In genomic region chr17:45210984-45211383, GRCm38 (mm10) we compare ENCODE assay signal across 14 mouse cellular contexts.
DNase-seq lines count a peak whose midpoint lies in the region; ATAC-seq and TF ChIP-seq lines count a peak whose summit lies in the region.
"Had no signal": no experiment of that assay in that cellular context is flagged by ENCODE, and none has a peak within 500 bp of the region (broad histone marks: within the 10 kb centered on the region; RNA-seq: fewer than 3 reads in every experiment).

No protein-coding gene starts in this region.

- H3K4me1 ChIP-seq in cerebellum, adult 2 months (ENCODE audit: control insufficient read depth, insufficient read depth, low read length): no peaks in the 10 kb centered on the region; the same call in 1 of the 2 replicates
- H3K4me1 ChIP-seq in liver, adult 2 months (ENCODE audit: control insufficient read depth, insufficient read depth, low read length): no peaks in the 10 kb centered on the region
- H3K4me1 ChIP-seq in liver, embryonic 12.5 days: no peaks in the 10 kb centered on the region
- H3K4me1 ChIP-seq in bone marrow, adult 2 months (ENCODE audit: control insufficient read depth, insufficient read depth, low read length): no peaks in the 10 kb centered on the region
- H3K4me1 ChIP-seq: intestine, embryonic 15.5 days had no signal

- no peaks in the 10 kb centered on the region for H3K79me2 ChIP-seq in liver, adult 2 months (ENCODE audit: control insufficient read depth, insufficient read depth, low read length)

- no peak overlapping the region for H3K27ac ChIP-seq in cerebellum, adult 2 months (ENCODE audit: insufficient read depth, low read length)
- H3K27ac ChIP-seq in liver, adult 2 months (replicated peaks; ENCODE audit: insufficient read depth, low read depth, low read length): no peak overlapping the region
- H3K27ac ChIP-seq in liver, embryonic 12.5 days: no peak overlapping the region
- H3K27ac ChIP-seq in bone marrow, adult 2 months (ENCODE audit: control insufficient read depth, insufficient read depth, low read depth, low read length, poor library complexity): no peak overlapping the region
- H3K27ac ChIP-seq: forebrain, embryonic 12.5 days; intestine, embryonic 15.5 days had no signal

- intact Hi-C loops in left cerebral cortex, postnatal 14 days (cut with DNase I): no loop called here

- no peak for ATAC-seq in liver, embryonic 12.5 days
- ATAC-seq: activated CD4-positive, CD25-positive, alpha-beta regulatory T cell, adult 4 months; intestine, embryonic 15.5 days had no signal

- no peaks in the 10 kb centered on the region for H3K36me3 ChIP-seq in liver, adult 2 months (ENCODE audit: control insufficient read depth, insufficient read depth, low read length)
- H3K36me3 ChIP-seq in liver, embryonic 12.5 days: no peaks in the 10 kb centered on the region
- H3K36me3 ChIP-seq: forebrain, embryonic 12.5 days; intestine, embryonic 15.5 days had no signal

- TF ChIP-seq POLR2A in cerebellum, adult 2 months (IDR thresholded peaks at IDR 0.05; ENCODE audit: borderline replicate concordance, insufficient read depth, low read length): no peak
- no peak for TF ChIP-seq POLR2A in liver, adult 2 months (IDR thresholded peaks at IDR 0.05; ENCODE audit: extremely low read depth, insufficient read depth, low read length)
- TF ChIP-seq POLR2A in bone marrow, adult 2 months (IDR thresholded peaks at IDR 0.05; ENCODE audit: borderline replicate concordance, control insufficient read depth, low read depth, low read length): no peak

- 0 out of 2 replicates have a peak, but pooled peaks have one; percentile 5 for TF ChIP-seq CTCF in cerebellum, adult 2 months (IDR thresholded peaks at IDR 0.05; ENCODE audit: borderline replicate concordance, insufficient read depth, low read depth, low read length)
- TF ChIP-seq CTCF in liver, adult 2 months (IDR thresholded peaks at IDR 0.05; ENCODE audit: low read depth, low read length): peak; percentile 36; the same call in 1 of the 2 replicates
- TF ChIP-seq CTCF in bone marrow, adult 2 months (IDR thresholded peaks at IDR 0.05; ENCODE audit: control insufficient read depth, insufficient read depth, low read length): peak; percentile 21; the same call in 1 of the 2 replicates

- no peaks in the 10 kb centered on the region for H3K27me3 ChIP-seq in cerebellum, adult 2 months (ENCODE audit: control insufficient read depth, insufficient read depth, low read length)
- no peaks in the 10 kb centered on the region for H3K27me3 ChIP-seq in liver, adult 2 months (ENCODE audit: control insufficient read depth, insufficient read depth, low read length)
- H3K27me3 ChIP-seq in liver, embryonic 12.5 days (replicated peaks): no peaks in the 10 kb centered on the region
- H3K27me3 ChIP-seq: forebrain, embryonic 12.5 days; intestine, embryonic 15.5 days had no signal

- no peaks in the 10 kb centered on the region; the same call in 1 of the 2 replicates for H3K9me3 ChIP-seq in liver, embryonic 12.5 days (replicated peaks)
- H3K9me3 ChIP-seq: forebrain, embryonic 12.5 days; intestine, embryonic 15.5 days had no signal

- 95% methylated on average over 2 of the region's 2 CpGs for WGBS in cerebellum, adult 2 months
- 87% methylated on average over 2 of the region's 2 CpGs for WGBS in liver, adult 2 months
- WGBS in liver, embryonic 12.5 days (ENCODE audit: insufficient replicate concordance): 69% methylated on average over 2 of the region's 2 CpGs
- 93% methylated on average over 2 of the region's 2 CpGs for WGBS in bone marrow, adult 2 months

- no peak overlapping the region for H3K4me3 ChIP-seq in cerebellum, adult 2 months (replicated peaks; ENCODE audit: insufficient read depth, low read depth, low read length)
- no peak overlapping the region for H3K4me3 ChIP-seq in liver, adult 2 months (ENCODE audit: insufficient read depth, low read depth, low read length)
- no peak overlapping the region for H3K4me3 ChIP-seq in liver, embryonic 12.5 days
- no peak overlapping the region for H3K4me3 ChIP-seq in bone marrow, adult 2 months (replicated peaks; ENCODE audit: control insufficient read depth, low read depth, low read length)
- H3K4me3 ChIP-seq: forebrain, embryonic 12.5 days; intestine, embryonic 15.5 days had no signal

- no peak for DNase-seq in cerebellum, adult 2 months
- no peak for DNase-seq in cerebellum, adult 8-10 months
- peak; percentile 3 for DNase-seq in liver, adult 2 months (ENCODE audit: extremely low read depth, low read depth, low spot score)
- peak; percentile 46 for DNase-seq in 416B (ENCODE audit: low read depth)
- DNase-seq in embryo, embryonic 9.5 days (ENCODE audit: extremely low spot score): no peak
- DNase-seq in left cerebral cortex, postnatal 14 days (ENCODE audit: low spot score in 2 of 2): no peak
- DNase-seq: B cell, adult 2 months; gastrocnemius, postnatal 14 days; layer of hippocampus, adult 9-11 months had no signal

- no peak overlapping the region for H3K4me2 ChIP-seq in liver, embryonic 12.5 days
- H3K4me2 ChIP-seq: forebrain, embryonic 12.5 days; intestine, embryonic 15.5 days had no signal

- H3K9ac ChIP-seq in liver, adult 2 months (ENCODE audit: low read depth, low read length): no peak overlapping the region
- H3K9ac ChIP-seq in liver, embryonic 12.5 days: no peak overlapping the region
- H3K9ac ChIP-seq: forebrain, embryonic 12.5 days; intestine, embryonic 15.5 days had no signal

Comparison
In these comparisons a context has a peak if more than half of its experiments do, and no peak if none do; other contexts are left out.
1. DNase-seq: peak in liver, adult 2 months (single experiment) and 416B (single experiment); none in cerebellum, adult 2 months (0 of 2), cerebellum, adult 8-10 months (single experiment), embryo, embryonic 9.5 days (single experiment) and left cerebral cortex, postnatal 14 days (0 of 2).
2. Peak in every context shown above with its lines, with median percentiles within 50 percentile points of each other: CTCF ChIP-seq.